Mouse (Mus musculus) forebrain, embryonic 16.5 days (tissue): ENCODE results near the gene G430095P16Rik. TPM values are rescaled to one million over a fixed set of nuclear protein-coding genes. Genes with fewer than 3 reads are reported as not detected.

Source experiments
- ATAC-seq: fragments of 200-750 bp; cut with Nextera tagmentation; 2 replicates; pipeline ENCODE4 v1.8.0; 2017; ENCODE audit warnings: mild to moderate bottlenecking, moderate library complexity
- H3K27ac ChIP-seq: fragments of 300-500 bp; sonication (generic); 2 replicates; pipeline ENCODE4 v1.5.1; 2014; ENCODE audit warnings: low read length, control low read depth
- H3K27me3 ChIP-seq: fragments of 300-500 bp; sonication (generic); replicated peaks from 2 replicates; pipeline ENCODE4 v1.6.1; 2014; ENCODE audit warnings: low read length; ENCODE audit not compliant: control insufficient read depth, insufficient read depth
- H3K36me3 ChIP-seq: fragments of 300-500 bp; sonication (generic); 2 replicates; pipeline ENCODE4 v1.6.1; 2014; ENCODE audit not compliant: control insufficient read depth, insufficient read depth
- H3K4me1 ChIP-seq: fragments of 300-500 bp; sonication (generic); replicated peaks from 2 replicates; pipeline ENCODE4 v1.6.1; 2014; ENCODE audit warnings: low read length; ENCODE audit not compliant: control insufficient read depth, insufficient read depth
- H3K4me2 ChIP-seq: fragments of 300-500 bp; sonication (generic); 2 replicates; pipeline ENCODE4 v1.6.1; 2014; ENCODE audit warnings: mild to moderate bottlenecking, low read length, control low read depth
- H3K4me3 ChIP-seq: fragments of 300-500 bp; sonication (generic); replicated peaks from 2 replicates; pipeline ENCODE4 v1.5.1; 2014; ENCODE audit warnings: mild to moderate bottlenecking, low read length, control low read depth
- H3K9ac ChIP-seq: fragments of 300-500 bp; sonication (generic); replicated peaks from 2 replicates; pipeline ENCODE4 v1.6.1; 2014; ENCODE audit warnings: low read depth, low read length, control low read depth
- H3K9me3 ChIP-seq: fragments of 300-500 bp; sonication (generic); 2 replicates; pipeline ENCODE4 v1.6.1; 2016; ENCODE audit warnings: low read length; ENCODE audit not compliant: control insufficient read depth
- WGBS: fragments of 180-500 bp; shearing (Covaris S2); extraction: QIAGEN DNeasy Blood & Tissue Kit; methylation state at CpG from one replicate; pipeline ENCODE4 v1.1.7; 2014; 5-methylcytosine and 5-hydroxymethylcytosine counted together
- polyA plus RNA-seq: library from polyadenylated mRNA; unstranded; fragments of >200 nt; fragmentation: Nextera tagmentation; extraction: Ambion mirVana; gene quantifications from 2 replicates; pipeline ENCODE4 v1.2.1, GENCODE M21; 2015

The G430095P16Rik gene
- polyA plus RNA-seq, 1 experiment from 2014 or later = 2.2 TPM

GRCm38 (mm10) chr8:84707267-84707883 lies 15.4 kb upstream of the G430095P16Rik start:
- peaks cover 76% of the 10 kb centered on the region for H3K4me1 ChIP-seq
- peak overlapping the region; percentile 72 for H3K9ac ChIP-seq
- H3K27ac ChIP-seq = peak overlapping the region; percentile 87
- no peak for ATAC-seq
- H3K4me3 ChIP-seq = peak overlapping the region; percentile 32
- H3K9me3 ChIP-seq = no peaks in the 10 kb centered on the region
- peaks cover 20% of the 10 kb centered on the region for H3K27me3 ChIP-seq
- H3K4me2 ChIP-seq = peak overlapping the region; percentile 51
- WGBS = 17% methylated on average over 22 of the region's 22 CpGs
- H3K36me3 ChIP-seq = no peaks in the 10 kb centered on the region

- peak overlapping the region; percentile 87 for H3K27ac ChIP-seq
- H3K36me3 ChIP-seq = no peaks in the 10 kb centered on the region
- WGBS = 5% methylated on average over 15 of the region's 15 CpGs
- H3K9me3 ChIP-seq = no peaks in the 10 kb centered on the region
- peak overlapping the region; percentile 51 for H3K4me2 ChIP-seq
- H3K4me1 ChIP-seq = peaks cover 78% of the 10 kb centered on the region
- peaks cover 13% of the 10 kb centered on the region for H3K27me3 ChIP-seq
- H3K4me3 ChIP-seq = peak overlapping the region; percentile 13; the same call in 1 of the 2 replicates
- ATAC-seq = no peak
- peak overlapping the region; percentile 72 for H3K9ac ChIP-seq
These were observed 14.7 kb upstream of the G430095P16Rik start for GRCm38 (mm10) chr8:84708071-84708541.

- Histone ChIP-seq H3K9ac (peak overlapping the region; percentile 72; the same call in 1 of the 2 replicates), H3K9me3 (no peaks in the 10 kb centered on the region), H3K27me3 (peaks cover 7% of the 10 kb centered on the region), H3K36me3 (peaks cover 3% of the 10 kb centered on the region; the same call in 1 of the 2 replicates), H3K27ac (peak overlapping the region; percentile 87), H3K4me1 (peaks cover 80% of the 10 kb centered on the region), H3K4me2 (no peak overlapping the region; the same call in 1 of the 2 replicates), H3K4me3 (no peak overlapping the region)
- peak; percentile 77 for ATAC-seq
- 4% methylated on average over 12 of the region's 12 CpGs for WGBS
These were observed 13.9 kb upstream of the G430095P16Rik start for GRCm38 (mm10) chr8:84708774-84709475.

- WGBS = 81% methylated on average over 1 of the region's 1 CpGs
These were observed 12.9 kb upstream of the G430095P16Rik start for GRCm38 (mm10) chr8:84709931-84710330.

GRCm38 (mm10) chr8:84711312-84711711 lies 11.5 kb upstream of the G430095P16Rik start:
- peaks cover 3% of the 10 kb centered on the region; the same call in 1 of the 2 replicates for H3K36me3 ChIP-seq
- peaks cover 83% of the 10 kb centered on the region for H3K4me1 ChIP-seq
- no peak for ATAC-seq
- H3K27me3 ChIP-seq = peaks cover 3% of the 10 kb centered on the region; the same call in 1 of the 2 replicates
- WGBS = 30% methylated on average over 3 of the region's 3 CpGs
- peak overlapping the region; percentile 42 for H3K9ac ChIP-seq
- H3K4me3 ChIP-seq = no peak overlapping the region
- H3K9me3 ChIP-seq = no peaks in the 10 kb centered on the region
- H3K27ac ChIP-seq = peak overlapping the region; percentile 78
- no peak overlapping the region for H3K4me2 ChIP-seq

More at GRCm38 (mm10) chr8:84709931-84710330, 12.9 kb upstream of the G430095P16Rik start:
- Histone ChIP-seq H3K4me1 (peaks cover 82% of the 10 kb centered on the region), H3K4me3 (no peak overlapping the region), H3K27me3 (peaks cover 5% of the 10 kb centered on the region; the same call in 1 of the 2 replicates), H3K9ac (peak overlapping the region; percentile 42; the same call in 1 of the 2 replicates), H3K9me3 (no peaks in the 10 kb centered on the region), H3K4me2 (no peak overlapping the region), H3K36me3 (peaks cover 3% of the 10 kb centered on the region; the same call in 1 of the 2 replicates), H3K27ac (peak overlapping the region; percentile 87)
- no peak for ATAC-seq

- peaks cover 84% of the 10 kb centered on the region for H3K4me1 ChIP-seq
- no peak overlapping the region for H3K4me2 ChIP-seq
- ATAC-seq = peak; percentile 81
- H3K27me3 ChIP-seq = peaks cover 3% of the 10 kb centered on the region; the same call in 1 of the 2 replicates
- H3K9ac ChIP-seq = peak overlapping the region; percentile 42
- no peak overlapping the region for H3K4me3 ChIP-seq
- peak overlapping the region; percentile 78 for H3K27ac ChIP-seq
- WGBS = 7% methylated on average over 10 of the region's 11 CpGs
- no peaks in the 10 kb centered on the region for H3K9me3 ChIP-seq
- H3K36me3 ChIP-seq = peaks cover 3% of the 10 kb centered on the region; the same call in 1 of the 2 replicates
These were observed 10.7 kb upstream of the G430095P16Rik start for GRCm38 (mm10) chr8:84711933-84712758.

GRCm38 (mm10) chr8:84712759-84713120 lies 10.1 kb upstream of the G430095P16Rik start:
- peaks cover 3% of the 10 kb centered on the region for H3K36me3 ChIP-seq
- WGBS = 4% methylated on average over 3 of the region's 3 CpGs
- peaks cover 81% of the 10 kb centered on the region for H3K4me1 ChIP-seq
- no peak for ATAC-seq
- H3K4me3 ChIP-seq = no peak overlapping the region
- H3K27ac ChIP-seq = peak overlapping the region; percentile 78
- H3K27me3 ChIP-seq = peaks cover 3% of the 10 kb centered on the region; the same call in 1 of the 2 replicates
- no peak overlapping the region for H3K9ac ChIP-seq
- no peaks in the 10 kb centered on the region for H3K9me3 ChIP-seq
- H3K4me2 ChIP-seq = no peak overlapping the region

GRCm38 (mm10) chr8:84713381-84713780 lies 9.4 kb upstream of the G430095P16Rik start:
- Histone ChIP-seq H3K9me3 (no peaks in the 10 kb centered on the region), H3K27me3 (no peaks in the 10 kb centered on the region), H3K4me2 (no peak overlapping the region), H3K27ac (peak overlapping the region; percentile 78), H3K36me3 (peaks cover 3% of the 10 kb centered on the region), H3K9ac (peak overlapping the region; percentile 7), H3K4me3 (no peak overlapping the region), H3K4me1 (peaks cover 75% of the 10 kb centered on the region)
- WGBS = 18% methylated on average over 4 of the region's 4 CpGs
- no peak for ATAC-seq
